Mouse (Mus musculus): Measurements from ENCODE around the gene Slc16a3. TPM values are rescaled to one million over a fixed set of nuclear protein-coding genes. Genes with fewer than 3 reads are reported as not detected.

The Slc16a3 gene
- polyA plus RNA-seq, 1 experiment from 2014 or later = 24.1 TPM

- H3K36me3 ChIP-seq (ENCODE audit: control insufficient read depth, insufficient read depth, low read length) = no peaks in the 10 kb centered on the region
- no peaks in the 10 kb centered on the region for H3K9me3 ChIP-seq (ENCODE audit: control insufficient read depth, low read depth, low read length)
- ATAC-seq (ENCODE audit: insufficient number of reproducible peaks, insufficient read depth, low FRiP score, low read depth) = peak; percentile 46; the same call in 1 of the 2 replicates
- no peak overlapping the region for H3K27ac ChIP-seq (ENCODE audit: low read length)
- no peak overlapping the region for H3K4me2 ChIP-seq (replicated peaks; ENCODE audit: low read depth, low read length)
- no peak overlapping the region for H3K9ac ChIP-seq (replicated peaks; ENCODE audit: low read depth, low read length)
- no peaks in the 10 kb centered on the region for H3K4me1 ChIP-seq (ENCODE audit: control insufficient read depth, insufficient read depth, low read length)
- WGBS = 22% methylated on average over 4 of the region's 4 CpGs
- H3K27me3 ChIP-seq (ENCODE audit: control insufficient read depth, insufficient read depth, low read length) = no peaks in the 10 kb centered on the region
- no peak overlapping the region for H3K4me3 ChIP-seq (ENCODE audit: low read depth, low read length)
Observed at GRCm38 (mm10) chr11:120938795-120939194, 9.5 kb upstream of the Slc16a3 start.

GRCm38 (mm10) chr11:120939712-120940341 lies 8.5 kb upstream of the Slc16a3 start:
- 52% methylated on average over 6 of the region's 6 CpGs for WGBS
- no peak for ATAC-seq (ENCODE audit: insufficient number of reproducible peaks, insufficient read depth, low FRiP score, low read depth)
- no peaks in the 10 kb centered on the region for H3K27me3 ChIP-seq (ENCODE audit: control insufficient read depth, insufficient read depth, low read length)
- H3K36me3 ChIP-seq (ENCODE audit: control insufficient read depth, insufficient read depth, low read length) = no peaks in the 10 kb centered on the region
- H3K9me3 ChIP-seq (ENCODE audit: control insufficient read depth, low read depth, low read length) = no peaks in the 10 kb centered on the region
- no peak overlapping the region for H3K4me2 ChIP-seq (replicated peaks; ENCODE audit: low read depth, low read length)
- H3K9ac ChIP-seq (replicated peaks; ENCODE audit: low read depth, low read length) = no peak overlapping the region
- H3K4me1 ChIP-seq (ENCODE audit: control insufficient read depth, insufficient read depth, low read length) = no peaks in the 10 kb centered on the region
- H3K4me3 ChIP-seq (ENCODE audit: low read depth, low read length) = no peak overlapping the region
- no peak overlapping the region for H3K27ac ChIP-seq (ENCODE audit: low read length)

- no peak for ATAC-seq (ENCODE audit: insufficient number of reproducible peaks, insufficient read depth, low FRiP score, low read depth)
- Histone ChIP-seq H3K4me2 (replicated peaks; ENCODE audit: low read depth, low read length) (no peak overlapping the region), H3K27ac (ENCODE audit: low read length) (no peak overlapping the region), H3K4me3 (ENCODE audit: low read depth, low read length) (no peak overlapping the region), H3K4me1 (ENCODE audit: control insufficient read depth, insufficient read depth, low read length) (no peaks in the 10 kb centered on the region), H3K9me3 (ENCODE audit: control insufficient read depth, low read depth, low read length) (no peaks in the 10 kb centered on the region), H3K36me3 (ENCODE audit: control insufficient read depth, insufficient read depth, low read length) (no peaks in the 10 kb centered on the region), H3K9ac (replicated peaks; ENCODE audit: low read depth, low read length) (no peak overlapping the region), H3K27me3 (ENCODE audit: control insufficient read depth, insufficient read depth, low read length) (no peaks in the 10 kb centered on the region)
- WGBS = 84% methylated on average over 6 of the region's 6 CpGs
Observed at GRCm38 (mm10) chr11:120940959-120941358, 7.3 kb upstream of the Slc16a3 start.

- Histone ChIP-seq H3K36me3 (ENCODE audit: control insufficient read depth, insufficient read depth, low read length) (no peaks in the 10 kb centered on the region), H3K27me3 (ENCODE audit: control insufficient read depth, insufficient read depth, low read length) (no peaks in the 10 kb centered on the region), H3K9me3 (ENCODE audit: control insufficient read depth, low read depth, low read length) (no peaks in the 10 kb centered on the region), H3K4me2 (replicated peaks; ENCODE audit: low read depth, low read length) (no peak overlapping the region), H3K27ac (ENCODE audit: low read length) (no peak overlapping the region), H3K4me3 (ENCODE audit: low read depth, low read length) (no peak overlapping the region), H3K4me1 (ENCODE audit: control insufficient read depth, insufficient read depth, low read length) (peaks cover 8% of the 10 kb centered on the region; the same call in 1 of the 2 replicates), H3K9ac (replicated peaks; ENCODE audit: low read depth, low read length) (no peak overlapping the region)
- 79% methylated on average over 7 of the region's 7 CpGs for WGBS
- ATAC-seq (ENCODE audit: insufficient number of reproducible peaks, insufficient read depth, low FRiP score, low read depth) = no peak
Observed at GRCm38 (mm10) chr11:120945266-120945665, 3.0 kb upstream of the Slc16a3 start.

GRCm38 (mm10) chr11:120945926-120946325 lies 2.4 kb upstream of the Slc16a3 start:
- peaks cover 8% of the 10 kb centered on the region; the same call in 1 of the 2 replicates for H3K4me1 ChIP-seq (ENCODE audit: control insufficient read depth, insufficient read depth, low read length)
- H3K36me3 ChIP-seq (ENCODE audit: control insufficient read depth, insufficient read depth, low read length) = no peaks in the 10 kb centered on the region
- ATAC-seq (ENCODE audit: insufficient number of reproducible peaks, insufficient read depth, low FRiP score, low read depth) = no peak
- H3K9ac ChIP-seq (replicated peaks; ENCODE audit: low read depth, low read length) = no peak overlapping the region
- H3K27me3 ChIP-seq (ENCODE audit: control insufficient read depth, insufficient read depth, low read length) = no peaks in the 10 kb centered on the region
- H3K27ac ChIP-seq (ENCODE audit: low read length) = no peak overlapping the region
- H3K4me3 ChIP-seq (ENCODE audit: low read depth, low read length) = no peak overlapping the region
- no peaks in the 10 kb centered on the region for H3K9me3 ChIP-seq (ENCODE audit: control insufficient read depth, low read depth, low read length)
- H3K4me2 ChIP-seq (replicated peaks; ENCODE audit: low read depth, low read length) = no peak overlapping the region
- WGBS = 88% methylated on average over 5 of the region's 5 CpGs

- Histone ChIP-seq H3K27me3 (ENCODE audit: control insufficient read depth, insufficient read depth, low read length) (no peaks in the 10 kb centered on the region), H3K4me3 (ENCODE audit: low read depth, low read length) (peak overlapping the region; percentile 47), H3K9me3 (ENCODE audit: control insufficient read depth, low read depth, low read length) (no peaks in the 10 kb centered on the region), H3K36me3 (ENCODE audit: control insufficient read depth, insufficient read depth, low read length) (no peaks in the 10 kb centered on the region), H3K4me2 (replicated peaks; ENCODE audit: low read depth, low read length) (peak overlapping the region; percentile 83), H3K27ac (ENCODE audit: low read length) (no peak overlapping the region), H3K4me1 (ENCODE audit: control insufficient read depth, insufficient read depth, low read length) (peaks cover 15% of the 10 kb centered on the region; the same call in 1 of the 2 replicates), H3K9ac (replicated peaks; ENCODE audit: low read depth, low read length) (peak overlapping the region; percentile 39)
- 4% methylated on average over 61 of the region's 75 CpGs for WGBS
- no peak; the same call in 1 of the 2 replicates for ATAC-seq (ENCODE audit: insufficient number of reproducible peaks, insufficient read depth, low FRiP score, low read depth)
Observed at GRCm38 (mm10) chr11:120948861-120949851, 876 bp downstream of the Slc16a3 start.

GRCm38 (mm10) chr11:120949863-120950262 lies 1.6 kb downstream of the Slc16a3 start:
- no peaks in the 10 kb centered on the region for H3K36me3 ChIP-seq (ENCODE audit: control insufficient read depth, insufficient read depth, low read length)
- peak overlapping the region; percentile 47 for H3K4me3 ChIP-seq (ENCODE audit: low read depth, low read length)
- 30% methylated on average over 10 of the region's 10 CpGs for WGBS
- H3K9me3 ChIP-seq (ENCODE audit: control insufficient read depth, low read depth, low read length) = no peaks in the 10 kb centered on the region
- peaks cover 15% of the 10 kb centered on the region; the same call in 1 of the 2 replicates for H3K4me1 ChIP-seq (ENCODE audit: control insufficient read depth, insufficient read depth, low read length)
- H3K27ac ChIP-seq (ENCODE audit: low read length) = no peak overlapping the region
- peak overlapping the region; percentile 39; the same call in 1 of the 2 replicates for H3K9ac ChIP-seq (replicated peaks; ENCODE audit: low read depth, low read length)
- no peaks in the 10 kb centered on the region for H3K27me3 ChIP-seq (ENCODE audit: control insufficient read depth, insufficient read depth, low read length)
- no peak for ATAC-seq (ENCODE audit: insufficient number of reproducible peaks, insufficient read depth, low FRiP score, low read depth)
- peak overlapping the region; percentile 83 for H3K4me2 ChIP-seq (replicated peaks; ENCODE audit: low read depth, low read length)

All from stomach, embryonic 14.5 days (tissue).